Mouse (Mus musculus): ENCODE data around the gene Slx1b.

DNA sequence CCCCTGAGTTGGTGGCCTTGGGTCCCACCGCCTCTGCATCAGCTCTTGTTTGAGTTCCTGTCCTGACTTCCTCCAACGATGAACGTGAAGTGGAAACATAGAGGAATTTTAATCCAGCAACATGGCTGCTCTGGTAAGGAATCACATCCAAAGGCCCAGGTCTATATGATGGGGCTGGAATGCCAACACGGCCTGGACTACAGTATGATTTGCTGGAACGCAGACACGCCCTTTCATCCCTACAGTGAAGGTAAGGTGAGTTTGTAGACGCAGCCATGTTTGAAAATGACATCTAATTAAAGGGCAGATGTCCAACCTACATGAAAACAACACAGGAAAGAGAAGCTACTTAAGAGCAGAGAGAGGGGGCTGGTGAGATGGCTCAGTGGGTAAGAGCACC lies 1.8 kb downstream of the Slx1b start:
- TF ChIP-seq CHD2 (IDR thresholded peaks at IDR 0.05; ENCODE audit: low read depth, low read length): no peak
- no peak for TF ChIP-seq MAFK (IDR thresholded peaks at IDR 0.05; ENCODE audit: insufficient read depth, low read depth, low read length)
- no peak for TF ChIP-seq ZC3H11A (IDR thresholded peaks at IDR 0.05; ENCODE audit: borderline replicate concordance, low read depth, low read length)
- TF ChIP-seq ZNF384 (IDR thresholded peaks at IDR 0.05; ENCODE audit: low read depth, low read length): no peak
- TF ChIP-seq HCFC1 (IDR thresholded peaks at IDR 0.05; ENCODE audit: borderline replicate concordance, insufficient read depth, low read length): no peak

Measured in ES-E14 (cell line).